Mouse (Mus musculus) lung, adult 18-20 months (tissue): ENCODE data around the gene Wdr66.
A peak's percentile ranks its signal among the peaks of the same experiment; 100 is the strongest.
"Not testable (repeated sequence)": the region's sequence is repeated elsewhere in the genome, so short reads cannot be mapped to it uniquely, and the experiment has no call there.

Experiments
- DNase-seq, 2 experiments: peaks; one replicate each; pipeline ENCODE4 v3.0.0; 2022; ENCODE audit warnings: mixed read lengths in 2 of 2

Wdr66 gene

GRCm38 (mm10) chr5:123251834-123252233 lies at the start of gene Wdr66:
TSS of gene Wdr66 (plus strand) at chr5:123252102.
- DNase-seq = peak; percentile 76 to 85

GRCm38 (mm10) chr5:123202771-123203170 lies 49.1 kb upstream of the Wdr66 start:
- not testable (repeated sequence) for DNase-seq

- not testable (repeated sequence) for DNase-seq
Observed at GRCm38 (mm10) chr5:123203591-123203990, 48.3 kb upstream of the Wdr66 start.

- DNase-seq = not testable (repeated sequence)
Observed at GRCm38 (mm10) chr5:123222346-123223050, 29.4 kb upstream of the Wdr66 start.

GRCm38 (mm10) chr5:123223051-123223410 lies 28.9 kb upstream of the Wdr66 start:
- DNase-seq = no peak

- not testable (repeated sequence) for DNase-seq
Observed at GRCm38 (mm10) chr5:123223861-123224260, 28.0 kb upstream of the Wdr66 start.

GRCm38 (mm10) chr5:123226851-123227250 lies 25.1 kb upstream of the Wdr66 start:
- no peak for DNase-seq

- DNase-seq = peak; percentile 95 to 96
Observed at GRCm38 (mm10) chr5:123227762-123228523, 24.0 kb upstream of the Wdr66 start.

- no peak for DNase-seq
Observed at GRCm38 (mm10) chr5:123228524-123228922, 23.4 kb upstream of the Wdr66 start.

GRCm38 (mm10) chr5:123229296-123229695 lies 22.6 kb upstream of the Wdr66 start:
- DNase-seq = no peak

GRCm38 (mm10) chr5:123232180-123232579 lies 19.7 kb upstream of the Wdr66 start:
- DNase-seq = no peak

GRCm38 (mm10) chr5:123235731-123236130 lies 16.2 kb upstream of the Wdr66 start:
- DNase-seq = peak; percentile 20 to 44

- DNase-seq = no peak
Observed at GRCm38 (mm10) chr5:123236426-123236825, 15.5 kb upstream of the Wdr66 start.

- DNase-seq = peak; percentile 27 to 36
Observed at GRCm38 (mm10) chr5:123239501-123239900, 12.4 kb upstream of the Wdr66 start.

- peak; percentile 27 to 31 for DNase-seq
Observed at GRCm38 (mm10) chr5:123245518-123245917, 6.4 kb upstream of the Wdr66 start.

- no peak for DNase-seq
Observed at GRCm38 (mm10) chr5:123251390-123251789, 512 bp upstream of the Wdr66 start.

GRCm38 (mm10) chr5:123256841-123257755 lies 5.2 kb downstream of the Wdr66 start:
- peak in 1 of 2 experiments; percentile 32 for DNase-seq

GRCm38 (mm10) chr5:123258990-123259389 lies 7.1 kb downstream of the Wdr66 start:
- peak; percentile 42 to 56 for DNase-seq

GRCm38 (mm10) chr5:123260698-123261097 lies 8.8 kb downstream of the Wdr66 start:
- DNase-seq = no peak

- no peak for DNase-seq
Observed at GRCm38 (mm10) chr5:123266909-123267308, 15.0 kb downstream of the Wdr66 start.

- no peak for DNase-seq
Observed at GRCm38 (mm10) chr5:123268477-123269474, 16.9 kb downstream of the Wdr66 start.

GRCm38 (mm10) chr5:123270917-123271316 lies 19.0 kb downstream of the Wdr66 start:
- no peak for DNase-seq
